Mouse (Mus musculus) liver, postnatal 0 days (tissue): ENCODE measurements around the gene Faim2.

Experiments used
- CTCF ChIP-seq: sonication (generic); IDR thresholded peaks from 2 replicates; pipeline ENCODE4 v1.5.1; 2016; ENCODE audit warnings: antibody characterized with exemption, low read depth
- EP300 ChIP-seq: IDR thresholded peaks from 2 replicates; pipeline ENCODE4 v1.6.1; 2016; ENCODE audit warnings: antibody characterized with exemption, low read depth, mild to moderate bottlenecking

- TF ChIP-seq EP300 (no peak), CTCF (no peak)
These were observed 11.9 kb upstream of the Faim2 start for GRCm38 (mm10) chr15:99539891-99540290.
